Mouse (Mus musculus) neural tube, embryonic 13.5 days (tissue): Measurements from ENCODE around the gene Rhbdl1. TPM values are rescaled to one million over a fixed set of nuclear protein-coding genes. Genes with fewer than 3 reads are reported as not detected.
A peak's percentile ranks its signal among the peaks of the same experiment; 100 is the strongest.
"Not testable (repeated sequence)": the region's sequence is repeated elsewhere in the genome, so short reads cannot be mapped to it uniquely, and the experiment has no call there.

Source experiments
- ATAC-seq: fragments of 200-750 bp; cut with Nextera tagmentation; 2 replicates; pipeline ENCODE4 v1.8.0; 2017; ENCODE audit warnings: low read depth, mild to moderate bottlenecking, moderate TSS enrichment, moderate library complexity
- H3K27ac ChIP-seq: fragments of 300-500 bp; sonication (generic); replicated peaks from 2 replicates; pipeline ENCODE4 v1.5.1; 2015; ENCODE audit warnings: moderate library complexity, mild to moderate bottlenecking, inconsistent platforms
- H3K27me3 ChIP-seq: fragments of 300-500 bp; sonication (generic); 2 replicates; pipeline ENCODE4 v1.6.1; 2015; ENCODE audit warnings: mild to moderate bottlenecking, inconsistent platforms
- H3K36me3 ChIP-seq: fragments of 300-500 bp; sonication (generic); 2 replicates; pipeline ENCODE4 v1.6.1; 2015; ENCODE audit warnings: mild to moderate bottlenecking, inconsistent platforms
- H3K4me1 ChIP-seq: fragments of 300-500 bp; sonication (generic); replicated peaks from 2 replicates; pipeline ENCODE4 v1.6.1; 2015; ENCODE audit warnings: inconsistent platforms
- H3K4me2 ChIP-seq: fragments of 300-500 bp; sonication (generic); 2 replicates; pipeline ENCODE4 v1.6.1; 2015; ENCODE audit warnings: inconsistent platforms, mild to moderate bottlenecking, moderate library complexity
- H3K4me3 ChIP-seq: fragments of 300-500 bp; sonication (generic); 2 replicates; pipeline ENCODE4 v1.5.1; 2015; ENCODE audit warnings: mild to moderate bottlenecking, inconsistent platforms
- H3K9ac ChIP-seq: fragments of 300-500 bp; sonication (generic); 2 replicates; pipeline ENCODE4 v1.6.1; 2015; ENCODE audit warnings: moderate library complexity, mild to moderate bottlenecking, inconsistent platforms
- H3K9me3 ChIP-seq: fragments of 300-500 bp; sonication (generic); 2 replicates; pipeline ENCODE4 v1.6.1; 2016; ENCODE audit warnings: inconsistent platforms
- WGBS: fragments of 180-500 bp; shearing (Covaris S2); methylation state at CpG from one replicate; pipeline ENCODE4 v1.1.7; 2015; 5-methylcytosine and 5-hydroxymethylcytosine counted together
- polyA plus RNA-seq: library from polyadenylated mRNA; unstranded; fragments of >200 nt; fragmentation: Nextera tagmentation; extraction: Ambion mirVana; gene quantifications from 2 replicates; pipeline ENCODE4 v1.2.1, GENCODE M21; 2015

Rhbdl1 gene
- polyA plus RNA-seq, 1 experiment from 2014 or later: 18.9 TPM

DNA sequence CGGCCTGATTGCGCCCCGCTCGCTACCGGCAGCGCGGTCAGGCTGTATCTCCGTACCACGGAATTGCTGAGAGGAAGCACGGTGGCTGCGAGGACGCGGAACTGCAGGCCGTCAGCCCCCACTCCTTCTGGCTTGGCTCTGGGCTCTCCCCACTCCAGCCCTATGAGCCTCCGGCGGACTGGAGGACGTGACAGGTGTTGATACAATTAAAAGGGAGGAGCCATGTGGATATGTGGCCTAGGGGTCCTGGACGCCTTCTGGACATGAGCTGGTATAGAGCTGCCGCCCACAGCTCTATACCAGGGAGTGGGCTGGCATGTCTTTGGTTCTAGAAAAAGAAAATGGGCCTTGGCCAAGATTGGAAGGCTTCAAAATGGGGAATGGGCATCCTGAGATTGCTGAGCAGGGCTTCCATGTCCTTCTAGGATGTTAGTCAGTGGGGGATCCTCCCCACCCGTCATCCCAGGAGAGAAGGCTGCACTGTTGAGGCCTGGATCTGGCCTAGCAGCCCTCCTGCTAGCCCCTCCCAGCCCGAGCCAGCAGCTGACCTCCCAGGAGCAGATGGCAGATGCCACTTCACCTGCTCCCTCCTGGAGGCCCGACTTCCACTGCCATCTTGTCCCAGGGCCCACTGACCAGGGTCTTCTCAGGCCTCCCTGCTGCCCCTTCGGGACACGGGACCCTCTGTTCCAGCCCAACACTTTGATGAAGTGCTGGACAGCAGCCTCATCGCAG is 27.3 kb downstream of the Rhbdl1 start:
- H3K36me3 ChIP-seq: 0 out of 2 replicates have a peak, but pooled peaks cover 3% of the 10 kb centered on the region
- H3K27me3 ChIP-seq: peaks cover 5% of the 10 kb centered on the region; the same call in 1 of the 2 replicates
- peak overlapping the region; percentile 99 for H3K9ac ChIP-seq
- H3K9me3 ChIP-seq: no peaks in the 10 kb centered on the region
- peak overlapping the region; percentile 91 for H3K4me3 ChIP-seq
- peak overlapping the region; percentile 98 for H3K27ac ChIP-seq
- ATAC-seq: peak; percentile 66
- WGBS: 4% methylated on average over 25 of the region's 25 CpGs
- H3K4me1 ChIP-seq: peaks cover 53% of the 10 kb centered on the region
- H3K4me2 ChIP-seq: peak overlapping the region; percentile 97

GRCm38 (mm10) chr17:25808789-25809605 is 28.1 kb downstream of the Rhbdl1 start, which contains the start of gene Fbxl16:
TSS of gene Fbxl16 (plus strand) at chr17:25809085.
- peaks cover 55% of the 10 kb centered on the region for H3K4me1 ChIP-seq
- peak within 1 kb of the TSS; percentile 91 for H3K4me3 ChIP-seq
- peak within 1 kb of the TSS; percentile 98 for H3K27ac ChIP-seq
- H3K9me3 ChIP-seq: no peaks in the 10 kb centered on the region
- peaks cover 5% of the 10 kb centered on the region; the same call in 1 of the 2 replicates for H3K27me3 ChIP-seq
- 0 out of 2 replicates have a peak, but pooled peaks cover 3% of the 10 kb centered on the region for H3K36me3 ChIP-seq
- peak within 1 kb of the TSS; percentile 99 for H3K9ac ChIP-seq
- peak; percentile 90 for ATAC-seq
- 1% methylated on average over 66 of the region's 100 CpGs for WGBS
- peak within 1 kb of the TSS; percentile 97 for H3K4me2 ChIP-seq

- Histone ChIP-seq H3K4me1 (peaks cover 56% of the 10 kb centered on the region), H3K4me2 (peak overlapping the region; percentile 97), H3K9me3 (no peaks in the 10 kb centered on the region), H3K27me3 (peaks cover 5% of the 10 kb centered on the region; the same call in 1 of the 2 replicates), H3K9ac (peak overlapping the region; percentile 99), H3K4me3 (peak overlapping the region; percentile 91), H3K27ac (peak overlapping the region; percentile 98), H3K36me3 (0 out of 2 replicates have a peak, but pooled peaks cover 3% of the 10 kb centered on the region)
- ATAC-seq: no peak
- WGBS: 31% methylated on average over 5 of the region's 5 CpGs
These were observed 29.1 kb downstream of the Rhbdl1 start for GRCm38 (mm10) chr17:25808028-25808427.

DNA sequence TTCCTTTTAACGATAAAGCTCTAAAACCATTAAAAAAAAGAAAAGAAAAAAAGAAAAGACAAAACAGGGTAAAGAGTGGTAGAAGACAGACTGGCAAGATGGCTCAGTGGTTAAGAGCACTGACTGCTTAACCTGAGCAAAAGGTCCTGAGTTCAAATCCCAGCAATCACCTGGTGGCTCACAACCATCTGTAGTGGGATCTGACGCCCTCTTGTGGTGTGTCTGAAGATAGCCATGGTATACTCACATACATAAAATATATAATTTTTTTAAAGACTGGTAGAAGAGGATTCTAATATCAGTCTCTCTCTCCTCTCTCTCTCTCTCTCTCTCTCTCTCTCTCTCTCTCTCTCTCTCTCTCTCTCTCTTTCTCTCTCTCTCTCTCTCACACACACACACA is 29.6 kb downstream of the Rhbdl1 start:
- H3K4me1 ChIP-seq: peaks cover 56% of the 10 kb centered on the region
- H3K4me2 ChIP-seq, H3K36me3 ChIP-seq, H3K9me3 ChIP-seq, H3K27me3 ChIP-seq, H3K4me3 ChIP-seq, H3K27ac ChIP-seq, H3K9ac ChIP-seq, ATAC-seq: not testable (repeated sequence)
- WGBS: 61% methylated on average over 2 of the region's 2 CpGs

GRCm38 (mm10) chr17:25806507-25806906 is 30.6 kb downstream of the Rhbdl1 start:
- Histone ChIP-seq H3K27me3 (0 out of 2 replicates have a peak, but pooled peaks cover 5% of the 10 kb centered on the region), H3K9me3 (no peaks in the 10 kb centered on the region), H3K36me3 (no peaks in the 10 kb centered on the region), H3K9ac (no peak overlapping the region), H3K4me1 (peaks cover 52% of the 10 kb centered on the region), H3K27ac (no peak overlapping the region), H3K4me3 (no peak overlapping the region), H3K4me2 (no peak overlapping the region)
- WGBS: 69% methylated on average over 4 of the region's 4 CpGs
- no peak for ATAC-seq

- Histone ChIP-seq H3K4me2 (peak overlapping the region; percentile 38), H3K27ac (peak overlapping the region; percentile 88), H3K9me3 (no peaks in the 10 kb centered on the region), H3K36me3 (no peaks in the 10 kb centered on the region), H3K4me1 (peaks cover 25% of the 10 kb centered on the region), H3K9ac (peak overlapping the region; percentile 58), H3K27me3 (no peaks in the 10 kb centered on the region), H3K4me3 (peak overlapping the region; percentile 5; the same call in 1 of the 2 replicates)
- 7% methylated on average over 10 of the region's 10 CpGs for WGBS
- peak; percentile 90 for ATAC-seq
These were observed 34.1 kb downstream of the Rhbdl1 start for GRCm38 (mm10) chr17:25802825-25803517.

- Histone ChIP-seq H3K27ac (no peak overlapping the region), H3K9me3 (no peaks in the 10 kb centered on the region), H3K27me3 (no peaks in the 10 kb centered on the region), H3K36me3 (no peaks in the 10 kb centered on the region), H3K9ac (no peak overlapping the region), H3K4me3 (no peak overlapping the region), H3K4me2 (no peak overlapping the region), H3K4me1 (peaks cover 40% of the 10 kb centered on the region)
- no peak for ATAC-seq
- WGBS: 8% methylated on average over 6 of the region's 6 CpGs
These were observed 36.1 kb downstream of the Rhbdl1 start for GRCm38 (mm10) chr17:25801029-25801428.

GRCm38 (mm10) chr17:25796951-25797369 is 40.1 kb downstream of the Rhbdl1 start, which contains the start of gene Metrn:
TSS of gene Metrn (minus strand) at chr17:25797136.
- Histone ChIP-seq H3K4me1 (peaks cover 53% of the 10 kb centered on the region), H3K9ac (peak within 1 kb of the TSS; percentile 73), H3K4me3 (peak within 1 kb of the TSS; percentile 65), H3K27ac (peak within 1 kb of the TSS; percentile 81), H3K9me3 (no peaks in the 10 kb centered on the region), H3K27me3 (no peaks in the 10 kb centered on the region), H3K36me3 (no peaks in the 10 kb centered on the region), H3K4me2 (peak within 1 kb of the TSS; percentile 92)
- ATAC-seq: peak; percentile 71
- WGBS: under 1% methylated on average over 35 of the region's 35 CpGs

DNA sequence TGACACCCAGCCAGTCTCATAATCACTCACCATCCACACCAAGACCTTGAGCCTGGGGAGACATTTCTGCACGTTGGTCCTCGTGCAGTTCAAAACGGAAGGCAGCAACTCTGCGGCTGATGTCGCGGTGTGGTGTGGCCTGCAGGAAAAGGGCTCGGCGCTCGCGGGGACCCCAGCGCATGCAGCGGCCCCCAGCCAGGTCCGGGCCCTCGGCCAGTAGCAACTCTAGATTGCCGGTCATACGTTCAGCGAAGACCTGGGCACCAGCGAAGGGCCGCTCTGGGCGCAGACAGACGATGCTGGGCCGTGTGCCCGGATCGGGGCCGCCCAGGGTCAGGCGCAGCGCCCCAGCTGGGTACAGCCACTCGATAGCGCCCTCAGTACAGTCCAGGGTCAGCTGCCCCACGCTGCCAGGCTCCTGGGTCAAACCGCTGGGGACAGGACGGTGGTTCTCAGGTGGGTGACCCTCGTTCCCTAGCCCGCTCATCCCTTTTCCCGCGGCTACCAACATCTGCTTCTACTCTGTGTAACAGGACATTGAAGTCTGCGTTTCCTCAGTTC is 40.8 kb downstream of the Rhbdl1 start:
- Histone ChIP-seq H3K36me3 (no peaks in the 10 kb centered on the region), H3K4me2 (peak overlapping the region; percentile 92), H3K27ac (peak overlapping the region; percentile 81), H3K9ac (peak overlapping the region; percentile 73), H3K4me1 (peaks cover 58% of the 10 kb centered on the region), H3K27me3 (no peaks in the 10 kb centered on the region), H3K4me3 (peak overlapping the region; percentile 65), H3K9me3 (no peaks in the 10 kb centered on the region)
- ATAC-seq: no peak
- WGBS: 1% methylated on average over 37 of the region's 37 CpGs

DNA sequence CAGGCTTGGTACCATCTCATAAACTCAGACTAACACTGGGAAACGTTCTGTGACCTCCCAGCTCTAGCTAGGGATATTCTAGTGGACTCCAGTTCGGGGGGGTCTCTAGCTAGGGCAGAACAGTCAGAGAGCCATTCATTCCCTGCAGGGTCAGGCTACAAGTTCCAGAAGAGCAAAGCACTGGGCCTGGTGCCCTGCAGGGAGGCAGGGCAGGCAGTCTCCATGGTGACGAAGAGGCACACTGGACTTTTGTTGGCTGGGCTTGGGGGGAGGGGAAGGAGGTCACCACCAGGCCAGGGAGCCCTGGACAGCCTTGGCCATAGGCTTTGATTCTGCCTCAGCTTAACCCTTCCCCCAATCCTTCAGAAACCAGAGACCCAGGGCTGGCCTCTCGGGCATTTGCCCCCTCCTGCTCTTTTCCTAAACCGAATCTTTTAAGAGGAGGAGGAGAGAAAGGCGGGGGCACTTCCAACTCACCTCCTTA is 41.4 kb downstream of the Rhbdl1 start, which contains the start of gene AC134908.4:
Gene AC134908.4, minus strand, starts transcription at position 51 of the 484 bp plus-strand sequence.
- no peaks in the 10 kb centered on the region for H3K36me3 ChIP-seq
- H3K27ac ChIP-seq: peak within 1 kb of the TSS; percentile 92
- peaks cover 64% of the 10 kb centered on the region for H3K4me1 ChIP-seq
- H3K4me3 ChIP-seq: peak within 1 kb of the TSS; percentile 65
- no peaks in the 10 kb centered on the region for H3K9me3 ChIP-seq
- H3K27me3 ChIP-seq: no peaks in the 10 kb centered on the region
- ATAC-seq: no peak
- H3K9ac ChIP-seq: peak within 1 kb of the TSS; percentile 73
- WGBS: 2% methylated on average over 6 of the region's 6 CpGs
- peak within 1 kb of the TSS; percentile 92 for H3K4me2 ChIP-seq

DNA sequence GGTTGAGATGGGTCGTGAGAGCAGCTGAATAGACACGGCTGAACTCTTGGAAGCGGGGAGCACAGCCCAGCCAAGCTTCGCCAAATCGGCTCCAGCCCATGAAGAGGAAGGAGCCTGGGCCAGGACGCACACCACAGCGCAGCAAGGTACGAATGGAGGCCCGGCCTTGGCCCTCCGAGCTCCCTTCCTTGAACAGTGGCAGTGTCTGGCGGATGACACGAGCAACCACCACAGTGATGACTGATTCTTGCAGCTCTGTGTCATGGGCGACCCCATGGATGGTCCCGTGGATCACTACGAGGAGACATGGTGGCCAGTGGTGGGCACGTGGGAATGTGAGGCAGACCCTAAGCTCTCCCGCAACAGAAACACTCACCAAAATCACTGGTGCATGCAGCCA is 42.1 kb downstream of the Rhbdl1 start:
- WGBS: 51% methylated on average over 17 of the region's 17 CpGs
- H3K4me1 ChIP-seq: peaks cover 68% of the 10 kb centered on the region

More for the DNA sequence above, 42.1 kb downstream of the Rhbdl1 start:
- Histone ChIP-seq H3K27ac (peak overlapping the region; percentile 92), H3K4me2 (peak overlapping the region; percentile 92), H3K36me3 (peaks cover under 1% of the 10 kb centered on the region; the same call in 1 of the 2 replicates), H3K9ac (peak overlapping the region; percentile 73), H3K4me3 (peak overlapping the region; percentile 65), H3K9me3 (no peaks in the 10 kb centered on the region), H3K27me3 (no peaks in the 10 kb centered on the region)
- ATAC-seq: no peak
